Mouse (Mus musculus) hindbrain, postnatal 0 days (tissue): Measurements from ENCODE around the gene Gpat3. TPM values are rescaled to one million over a fixed set of nuclear protein-coding genes. Genes with fewer than 3 reads are reported as not detected.

Experiments
- ATAC-seq: fragments of 200-750 bp; cut with Nextera tagmentation; 2 replicates; pipeline ENCODE4 v1.8.0; 2017; ENCODE audit warnings: mild to moderate bottlenecking, moderate TSS enrichment, moderate library complexity
- DNase-seq: peaks from one replicate; pipeline ENCODE4 v3.0.0-alpha.2; 2015; ENCODE audit warnings: low spot score
- H3K27ac ChIP-seq: fragments of 300-500 bp; sonication (generic); 2 replicates; pipeline ENCODE4 v1.5.1; 2014; ENCODE audit warnings: mild to moderate bottlenecking
- H3K27me3 ChIP-seq: fragments of 300-500 bp; sonication (generic); 2 replicates; pipeline ENCODE4 v1.6.1; 2014; ENCODE audit warnings: low read length, mixed read lengths; ENCODE audit not compliant: insufficient read depth
- H3K36me3 ChIP-seq: fragments of 300-500 bp; sonication (generic); 2 replicates; pipeline ENCODE4 v1.6.1; 2014; ENCODE audit warnings: low read length, mixed read lengths; ENCODE audit not compliant: insufficient read depth
- H3K4me1 ChIP-seq: fragments of 300-500 bp; sonication (generic); 2 replicates; pipeline ENCODE4 v1.6.1; 2014; ENCODE audit warnings: antibody characterized with exemption, low read length, mixed read lengths; ENCODE audit not compliant: insufficient read depth
- H3K4me2 ChIP-seq: fragments of 300-500 bp; sonication (generic); 2 replicates; pipeline ENCODE4 v1.6.1; 2014; ENCODE audit warnings: low read depth, mild to moderate bottlenecking, low read length, moderate library complexity, mixed read lengths
- H3K4me3 ChIP-seq: fragments of 300-500 bp; sonication (generic); 2 replicates; pipeline ENCODE4 v1.5.1; 2014; ENCODE audit warnings: low read length
- H3K9ac ChIP-seq: fragments of 300-500 bp; sonication (generic); replicated peaks from 2 replicates; pipeline ENCODE4 v1.6.1; 2014; ENCODE audit warnings: mild to moderate bottlenecking, low read length, moderate library complexity, mixed read lengths
- H3K9me3 ChIP-seq: fragments of 300-500 bp; sonication (generic); 2 replicates; pipeline ENCODE4 v1.6.1; 2016; ENCODE audit warnings: low read length, mixed read lengths
- CTCF ChIP-seq: IDR thresholded peaks from 2 replicates; pipeline ENCODE4 v1.5.1; 2016; ENCODE audit warnings: antibody characterized with exemption, control low read depth, low read depth
- WGBS: fragments of 180-500 bp; shearing (Covaris S2); extraction: QIAGEN DNeasy Blood & Tissue Kit; methylation state at CpG from one replicate; pipeline ENCODE4 v1.1.7; 2014; 5-methylcytosine and 5-hydroxymethylcytosine counted together
- polyA plus RNA-seq: library from polyadenylated mRNA; unstranded; fragments of >200 nt; fragmentation: Nextera tagmentation; extraction: Ambion mirVana; gene quantifications from 2 replicates; pipeline ENCODE4 v1.2.1, GENCODE M21; 2015
- total RNA-seq: library from RNA; depleted of rRNA; stranded (reverse); fragments of >200 nt; gene quantifications from 2 replicates; pipeline ENCODE4 v1.2.3, GENCODE M21; 2014

The Gpat3 gene
- total and polyA plus RNA-seq, 2 experiments from 2014 or later: 1.5 TPM

GRCm38 (mm10) chr5:100871987-100872386 is 26.5 kb downstream of the Gpat3 start:
- no peak for ATAC-seq

GRCm38 (mm10) chr5:100874721-100875120 is 29.2 kb downstream of the Gpat3 start:
- Histone ChIP-seq H3K9ac (no peak overlapping the region), H3K27me3 (no peaks in the 10 kb centered on the region), H3K4me3 (no peak overlapping the region), H3K36me3 (no peaks in the 10 kb centered on the region), H3K9me3 (no peaks in the 10 kb centered on the region), H3K4me2 (no peak overlapping the region), H3K27ac (no peak overlapping the region), H3K4me1 (no peaks in the 10 kb centered on the region)
- TF ChIP-seq CTCF: no peak
- DNase-seq (no peak), ATAC-seq (no peak)
- WGBS: 68% methylated on average over 7 of the region's 7 CpGs

More at GRCm38 (mm10) chr5:100871987-100872386, 26.5 kb downstream of the Gpat3 start:
- no peaks in the 10 kb centered on the region for H3K36me3 ChIP-seq
- DNase-seq: no peak
- no peaks in the 10 kb centered on the region for H3K27me3 ChIP-seq
- no peak overlapping the region for H3K9ac ChIP-seq
- WGBS: 87% methylated on average over 8 of the region's 8 CpGs
- H3K4me2 ChIP-seq: no peak overlapping the region
- no peak for TF ChIP-seq CTCF
- H3K4me3 ChIP-seq: no peak overlapping the region
- no peaks in the 10 kb centered on the region for H3K9me3 ChIP-seq
- no peaks in the 10 kb centered on the region for H3K4me1 ChIP-seq
- H3K27ac ChIP-seq: no peak overlapping the region

GRCm38 (mm10) chr5:100875180-100875579 is 29.7 kb downstream of the Gpat3 start:
- H3K9me3 ChIP-seq: no peaks in the 10 kb centered on the region
- H3K27me3 ChIP-seq: no peaks in the 10 kb centered on the region
- H3K4me2 ChIP-seq: no peak overlapping the region
- 76% methylated on average over 10 of the region's 10 CpGs for WGBS
- H3K36me3 ChIP-seq: no peaks in the 10 kb centered on the region
- DNase-seq (no peak), ATAC-seq (no peak)
- H3K4me1 ChIP-seq: no peaks in the 10 kb centered on the region
- no peak overlapping the region for H3K27ac ChIP-seq
- no peak overlapping the region for H3K4me3 ChIP-seq
- H3K9ac ChIP-seq: no peak overlapping the region
- TF ChIP-seq CTCF: no peak

- Histone ChIP-seq H3K36me3 (no peaks in the 10 kb centered on the region), H3K4me1 (no peaks in the 10 kb centered on the region), H3K4me3 (no peak overlapping the region), H3K27ac (no peak overlapping the region), H3K9me3 (no peaks in the 10 kb centered on the region), H3K9ac (no peak overlapping the region), H3K27me3 (no peaks in the 10 kb centered on the region), H3K4me2 (no peak overlapping the region)
- ATAC-seq (no peak), DNase-seq (no peak)
- no peak for TF ChIP-seq CTCF
Measured at GRCm38 (mm10) chr5:100877021-100877420, 31.5 kb downstream of the Gpat3 start.

GRCm38 (mm10) chr5:100885216-100885615 is 39.7 kb downstream of the Gpat3 start:
- H3K9ac ChIP-seq: no peak overlapping the region
- no peak for ATAC-seq
- DNase-seq: no peak
- no peaks in the 10 kb centered on the region for H3K27me3 ChIP-seq
- H3K36me3 ChIP-seq: no peaks in the 10 kb centered on the region
- H3K4me2 ChIP-seq: no peak overlapping the region
- H3K4me3 ChIP-seq: no peak overlapping the region
- no peak for TF ChIP-seq CTCF
- 72% methylated on average over 6 of the region's 6 CpGs for whole genome bisulfite sequencing
- no peaks in the 10 kb centered on the region for H3K9me3 ChIP-seq
- no peaks in the 10 kb centered on the region for H3K4me1 ChIP-seq
- no peak overlapping the region for H3K27ac ChIP-seq

- WGBS: 84% methylated on average over 7 of the region's 7 CpGs
- no peak for ATAC-seq
Measured at GRCm38 (mm10) chr5:100886331-100886988, 40.9 kb downstream of the Gpat3 start.

GRCm38 (mm10) chr5:100896199-100896598 is 50.7 kb downstream of the Gpat3 start:
- Histone ChIP-seq H3K4me3 (no peak overlapping the region), H3K4me2 (no peak overlapping the region), H3K4me1 (no peaks in the 10 kb centered on the region), H3K36me3 (no peaks in the 10 kb centered on the region), H3K27me3 (no peaks in the 10 kb centered on the region), H3K9ac (no peak overlapping the region), H3K27ac (no peak overlapping the region), H3K9me3 (peaks cover 4% of the 10 kb centered on the region; the same call in 1 of the 2 replicates)
- 76% methylated on average over 10 of the region's 10 CpGs for WGBS
- TF ChIP-seq CTCF: no peak
- no peak for ATAC-seq
- no peak for DNase-seq

More at GRCm38 (mm10) chr5:100886331-100886988, 40.9 kb downstream of the Gpat3 start:
- Histone ChIP-seq H3K4me2 (no peak overlapping the region), H3K27me3 (no peaks in the 10 kb centered on the region), H3K4me1 (no peaks in the 10 kb centered on the region), H3K36me3 (no peaks in the 10 kb centered on the region), H3K27ac (no peak overlapping the region), H3K9me3 (peaks cover 2% of the 10 kb centered on the region; the same call in 1 of the 2 replicates), H3K4me3 (no peak overlapping the region), H3K9ac (no peak overlapping the region)
- no peak for DNase-seq
- no peak for TF ChIP-seq CTCF
